Mouse (Mus musculus) forebrain, embryonic 11.5 days (tissue): Measurements from ENCODE around the gene Cbl. TPM values are rescaled to one million over a fixed set of nuclear protein-coding genes. Genes with fewer than 3 reads are reported as not detected.
"Not testable (repeated sequence)": the region's sequence is repeated elsewhere in the genome, so short reads cannot be mapped to it uniquely, and the experiment has no call there.

Source experiments
- ATAC-seq: fragments of 200-750 bp; cut with Nextera tagmentation; replicated peaks from 2 replicates; pipeline ENCODE4 v1.8.0; 2017; ENCODE audit warnings: moderate TSS enrichment; ENCODE audit not compliant: low FRiP score
- DNase-seq: peaks from one replicate; pipeline ENCODE4 v3.0.0-alpha.2; 2017; ENCODE audit warnings: low spot score
- H3K27ac ChIP-seq: fragments of 300-500 bp; sonication (generic); 2 replicates; pipeline ENCODE4 v1.5.1; 2014; ENCODE audit warnings: low read depth, low read length
- H3K27me3 ChIP-seq: fragments of 300-500 bp; sonication (generic); 2 replicates; pipeline ENCODE4 v1.6.1; 2014; ENCODE audit warnings: mild to moderate bottlenecking, low read length, mixed read lengths; ENCODE audit not compliant: control insufficient read depth, insufficient read depth
- H3K36me3 ChIP-seq: fragments of 300-500 bp; sonication (generic); 2 replicates; pipeline ENCODE4 v1.6.1; 2014; ENCODE audit warnings: mild to moderate bottlenecking, low read length, moderate library complexity, mixed read lengths; ENCODE audit not compliant: control insufficient read depth, insufficient read depth
- H3K4me1 ChIP-seq: fragments of 300-500 bp; sonication (generic); replicated peaks from 2 replicates; pipeline ENCODE4 v1.6.1; 2014; ENCODE audit warnings: low read length, mixed read lengths; ENCODE audit not compliant: control insufficient read depth, insufficient read depth
- H3K4me2 ChIP-seq: fragments of 300-500 bp; sonication (generic); 2 replicates; pipeline ENCODE4 v1.6.1; 2014; ENCODE audit warnings: low read depth, mild to moderate bottlenecking, low read length, moderate library complexity, mixed read lengths; ENCODE audit not compliant: severe bottlenecking
- H3K4me3 ChIP-seq: fragments of 300-500 bp; sonication (generic); 2 replicates; pipeline ENCODE4 v1.5.1; 2014; ENCODE audit warnings: low read depth, low read length
- H3K9ac ChIP-seq: fragments of 300-500 bp; sonication (generic); 2 replicates; pipeline ENCODE4 v1.6.1; 2014; ENCODE audit warnings: low read length
- H3K9me3 ChIP-seq: fragments of 300-500 bp; sonication (generic); 2 replicates; pipeline ENCODE4 v1.6.1; 2016; ENCODE audit warnings: low read length, mixed read lengths; ENCODE audit not compliant: control insufficient read depth
- WGBS: fragments of 180-500 bp; shearing (Covaris S2); extraction: QIAGEN DNeasy Blood & Tissue Kit; methylation state at CpG from one replicate; pipeline ENCODE4 v1.1.7; 2014; 5-methylcytosine and 5-hydroxymethylcytosine counted together
- polyA plus RNA-seq: library from polyadenylated mRNA; unstranded; fragments of >200 nt; fragmentation: Nextera tagmentation; extraction: Ambion mirVana; gene quantifications from 2 replicates; pipeline ENCODE4 v1.2.1, GENCODE M21; 2014

Gene Cbl
- polyA plus RNA-seq, 1 experiment from 2014 or later = 25.9 TPM

- no peak overlapping the region for H3K4me2 ChIP-seq
- 89% methylated on average over 4 of the region's 4 CpGs for WGBS
- no peaks in the 10 kb centered on the region for H3K9me3 ChIP-seq
- no peak overlapping the region for H3K27ac ChIP-seq
- DNase-seq = no peak
- H3K36me3 ChIP-seq = no peaks in the 10 kb centered on the region
- ATAC-seq = no peak
- H3K9ac ChIP-seq = no peak overlapping the region
- no peak overlapping the region for H3K4me3 ChIP-seq
- H3K27me3 ChIP-seq = no peaks in the 10 kb centered on the region
- H3K4me1 ChIP-seq = no peaks in the 10 kb centered on the region
Measured at GRCm38 (mm10) chr9:44116182-44116581, 117.7 kb downstream of the Cbl start.

GRCm38 (mm10) chr9:44115599-44115998 is 118.2 kb downstream of the Cbl start:
- Histone ChIP-seq H3K27me3 (no peaks in the 10 kb centered on the region), H3K27ac (no peak overlapping the region), H3K4me1 (no peaks in the 10 kb centered on the region), H3K36me3 (no peaks in the 10 kb centered on the region), H3K4me2 (no peak overlapping the region), H3K9ac (no peak overlapping the region), H3K9me3 (no peaks in the 10 kb centered on the region), H3K4me3 (no peak overlapping the region)
- DNase-seq (no peak), ATAC-seq (no peak)
- 90% methylated on average over 9 of the region's 9 CpGs for WGBS

- no peaks in the 10 kb centered on the region for H3K27me3 ChIP-seq
- H3K9ac ChIP-seq = no peak overlapping the region
- ATAC-seq = no peak
- no peak overlapping the region for H3K27ac ChIP-seq
- peaks cover 5% of the 10 kb centered on the region; the same call in 1 of the 2 replicates for H3K4me1 ChIP-seq
- H3K4me2 ChIP-seq = no peak overlapping the region
- H3K36me3 ChIP-seq = no peaks in the 10 kb centered on the region
- DNase-seq = no peak
- no peak overlapping the region for H3K4me3 ChIP-seq
- H3K9me3 ChIP-seq = no peaks in the 10 kb centered on the region
- 89% methylated on average over 2 of the region's 2 CpGs for WGBS
Measured at GRCm38 (mm10) chr9:44114453-44114852, 119.4 kb downstream of the Cbl start.

DNA sequence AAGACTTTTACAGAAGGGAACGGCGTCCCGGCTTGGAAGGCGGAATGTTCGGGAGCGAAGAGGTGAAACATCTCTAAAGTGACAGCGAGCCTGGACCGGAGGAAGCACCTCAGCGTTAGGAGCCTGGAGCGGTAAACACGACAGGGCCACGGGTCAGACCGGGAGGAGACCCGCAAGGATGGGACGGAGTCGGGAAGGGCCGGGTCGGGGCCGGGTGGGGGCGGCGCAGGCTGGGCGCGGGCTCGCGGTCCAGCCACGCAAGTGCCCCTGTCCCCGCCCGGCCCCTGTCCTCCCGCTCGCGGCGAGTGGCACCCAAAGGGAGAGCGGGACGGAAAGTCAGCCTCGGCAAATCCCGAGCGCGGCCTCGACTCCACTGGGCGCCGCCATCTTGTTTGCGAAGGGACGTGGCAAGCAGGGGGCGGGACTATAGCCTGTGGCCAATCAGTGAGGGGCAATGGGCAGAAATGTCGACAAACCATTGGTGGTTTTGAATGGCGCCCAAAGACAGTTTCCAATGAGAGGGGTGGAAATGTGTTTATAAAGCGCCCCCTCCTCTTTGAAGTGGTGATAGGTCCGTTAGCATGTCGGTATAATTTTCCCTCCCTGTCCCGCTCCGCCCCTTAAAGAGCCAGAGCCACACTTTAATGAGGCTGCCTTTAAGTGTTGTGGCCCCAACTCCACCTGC is 120.6 kb downstream of the Cbl start, which contains the start of the genes Gm49380 and Rnf26:
Gene Gm49380 (minus strand): TSS at position 396 of the 685 bp plus-strand sequence.
Gene Rnf26 (minus strand): TSS at position 413 of the 685 bp plus-strand sequence.
- ATAC-seq (peak; percentile 95), DNase-seq (peak; percentile 95)
- Histone ChIP-seq H3K36me3 (no peaks in the 10 kb centered on the region; the same call in 1 of the 2 replicates), H3K4me1 (peaks cover 13% of the 10 kb centered on the region), H3K4me2 (peak within 1 kb of the TSS; percentile 55), H3K9me3 (no peaks in the 10 kb centered on the region), H3K4me3 (peak within 1 kb of the TSS; percentile 84), H3K27me3 (no peaks in the 10 kb centered on the region), H3K27ac (no peak within 1 kb of the TSS), H3K9ac (peak within 1 kb of the TSS; percentile 85)
- WGBS = under 1% methylated on average over 51 of the region's 51 CpGs

- not testable (repeated sequence) for H3K4me3 ChIP-seq, H3K27ac ChIP-seq, H3K9me3 ChIP-seq, ATAC-seq, H3K27me3 ChIP-seq, DNase-seq, H3K9ac ChIP-seq, H3K36me3 ChIP-seq
- WGBS = 77% methylated on average over 9 of the region's 12 CpGs
- H3K4me1 ChIP-seq = peaks cover 25% of the 10 kb centered on the region
- peak overlapping the region; percentile 55; the same call in 1 of the 2 replicates for H3K4me2 ChIP-seq
Measured at GRCm38 (mm10) chr9:44111909-44112308, 121.9 kb downstream of the Cbl start.

DNA sequence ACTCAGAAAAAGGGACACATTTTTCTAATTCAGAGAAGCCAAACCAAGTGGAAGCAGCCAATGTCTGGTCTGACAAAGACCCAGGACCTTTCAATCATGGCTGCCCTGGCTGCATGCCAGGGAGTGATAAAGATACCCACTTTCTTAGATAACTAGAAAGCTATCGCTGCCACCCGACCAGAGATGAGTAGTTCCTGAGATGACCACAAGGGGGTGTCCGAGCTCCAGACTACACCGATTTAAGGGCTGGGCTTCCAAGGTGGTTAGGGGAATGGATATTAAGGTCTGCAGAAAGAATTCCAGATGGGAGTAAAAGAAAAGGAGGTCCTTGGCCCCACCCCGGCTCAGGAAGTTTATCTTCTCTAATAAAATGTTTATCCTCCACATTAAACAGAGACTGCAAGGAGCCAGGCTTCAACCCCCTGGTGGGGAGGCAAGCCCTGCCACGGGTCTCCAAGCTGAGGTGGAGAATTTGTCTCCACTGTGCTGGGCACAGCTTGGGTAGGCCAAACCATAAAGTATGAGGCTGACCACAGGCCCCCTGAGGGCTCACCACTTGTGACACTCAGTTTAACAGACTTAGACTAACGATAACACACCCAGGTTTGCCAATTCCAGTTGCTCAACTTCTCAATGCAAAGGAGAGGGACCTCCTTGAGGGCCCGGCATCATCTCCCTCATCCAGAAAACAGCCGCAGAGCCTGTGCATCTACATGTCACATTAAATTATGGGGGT is 124.3 kb downstream of the Cbl start:
- no peak overlapping the region; the same call in 1 of the 2 replicates for H3K9ac ChIP-seq
- H3K4me3 ChIP-seq = no peak overlapping the region
- H3K27ac ChIP-seq = no peak overlapping the region
- ATAC-seq (no peak), DNase-seq (peak; percentile 87)
- WGBS = 34% methylated on average over 9 of the region's 9 CpGs
- H3K27me3 ChIP-seq = no peaks in the 10 kb centered on the region
- H3K36me3 ChIP-seq = no peaks in the 10 kb centered on the region; the same call in 1 of the 2 replicates
- H3K4me2 ChIP-seq = peak overlapping the region; percentile 32; the same call in 1 of the 2 replicates
- H3K9me3 ChIP-seq = no peaks in the 10 kb centered on the region
- peaks cover 25% of the 10 kb centered on the region for H3K4me1 ChIP-seq

GRCm38 (mm10) chr9:44108269-44109055 is 125.4 kb downstream of the Cbl start:
- Histone ChIP-seq H3K9me3 (no peaks in the 10 kb centered on the region), H3K27me3 (no peaks in the 10 kb centered on the region), H3K4me2 (no peak overlapping the region), H3K9ac (no peak overlapping the region; the same call in 1 of the 2 replicates), H3K4me1 (peaks cover 25% of the 10 kb centered on the region), H3K36me3 (no peaks in the 10 kb centered on the region; the same call in 1 of the 2 replicates), H3K4me3 (no peak overlapping the region), H3K27ac (no peak overlapping the region)
- ATAC-seq (no peak), DNase-seq (no peak)
- 84% methylated on average over 31 of the region's 31 CpGs for WGBS

GRCm38 (mm10) chr9:44107557-44108179 is 126.2 kb downstream of the Cbl start:
- DNase-seq (peak; percentile 82), ATAC-seq (no peak)
- Histone ChIP-seq H3K9ac (peak overlapping the region; percentile 0; the same call in 1 of the 2 replicates), H3K9me3 (no peaks in the 10 kb centered on the region), H3K4me1 (peaks cover 25% of the 10 kb centered on the region), H3K27me3 (no peaks in the 10 kb centered on the region), H3K36me3 (no peaks in the 10 kb centered on the region; the same call in 1 of the 2 replicates), H3K4me3 (no peak overlapping the region), H3K4me2 (peak overlapping the region; percentile 18; the same call in 1 of the 2 replicates), H3K27ac (no peak overlapping the region)
- WGBS = 31% methylated on average over 25 of the region's 25 CpGs
